Mouse (Mus musculus) neural tube, embryonic 11.5 days (tissue): Measurements from ENCODE around the gene Hist1h4k. TPM values are rescaled to one million over a fixed set of nuclear protein-coding genes. Genes with fewer than 3 reads are reported as not detected.
"Not testable (repeated sequence)": the region's sequence is repeated elsewhere in the genome, so short reads cannot be mapped to it uniquely, and the experiment has no call there.

Experiments
- ATAC-seq: fragments of 200-750 bp; cut with Nextera tagmentation; 2 replicates; pipeline ENCODE4 v1.8.0; 2017; ENCODE audit warnings: moderate number of reproducible peaks, mild to moderate bottlenecking, moderate TSS enrichment, moderate library complexity; ENCODE audit not compliant: insufficient read depth, low FRiP score, low TSS enrichment
- DNase-seq: peaks from one replicate; pipeline ENCODE4 v3.0.0-alpha.2; 2015; ENCODE audit warnings: low spot score
- H3K27ac ChIP-seq: fragments of 300-500 bp; sonication (generic); 2 replicates; pipeline ENCODE4 v1.5.1; 2014; ENCODE audit warnings: low read depth, mild to moderate bottlenecking, low read length
- H3K27me3 ChIP-seq: fragments of 300-500 bp; sonication (generic); 2 replicates; pipeline ENCODE4 v1.6.1; 2014; ENCODE audit warnings: mild to moderate bottlenecking, low read length, mixed read lengths; ENCODE audit not compliant: control insufficient read depth, insufficient read depth
- H3K36me3 ChIP-seq: fragments of 300-500 bp; sonication (generic); 2 replicates; pipeline ENCODE4 v1.6.1; 2014; ENCODE audit warnings: mild to moderate bottlenecking, low read length, moderate library complexity, mixed read lengths; ENCODE audit not compliant: control insufficient read depth, insufficient read depth
- H3K4me1 ChIP-seq: fragments of 300-500 bp; sonication (generic); 2 replicates; pipeline ENCODE4 v1.6.1; 2014; ENCODE audit warnings: low read length, mixed read lengths; ENCODE audit not compliant: control insufficient read depth, insufficient read depth
- H3K4me2 ChIP-seq: fragments of 300-500 bp; sonication (generic); 2 replicates; pipeline ENCODE4 v1.6.1; 2014; ENCODE audit warnings: low read depth, mild to moderate bottlenecking, moderate library complexity
- H3K4me3 ChIP-seq: fragments of 300-500 bp; sonication (generic); 2 replicates; pipeline ENCODE4 v1.5.1; 2014; ENCODE audit warnings: low read depth, low read length
- H3K9ac ChIP-seq: fragments of 300-500 bp; sonication (generic); 2 replicates; pipeline ENCODE4 v1.6.1; 2014; ENCODE audit warnings: mild to moderate bottlenecking, low read length
- H3K9me3 ChIP-seq: fragments of 300-500 bp; sonication (generic); 2 replicates; pipeline ENCODE4 v1.6.1; 2016; ENCODE audit warnings: low read length; ENCODE audit not compliant: control insufficient read depth
- WGBS: fragments of 180-500 bp; shearing (Covaris S2); extraction: QIAGEN DNeasy Blood & Tissue Kit; methylation state at CpG from one replicate; pipeline ENCODE4 v1.1.7; 2014; 5-methylcytosine and 5-hydroxymethylcytosine counted together
- polyA plus RNA-seq: library from polyadenylated mRNA; unstranded; fragments of >200 nt; fragmentation: Nextera tagmentation; extraction: Ambion mirVana; gene quantifications from 2 replicates; pipeline ENCODE4 v1.2.1, GENCODE M21; 2014

The Hist1h4k gene
- 1.8 and 2.3 TPM in 2 replicates for polyA plus RNA-seq

DNA sequence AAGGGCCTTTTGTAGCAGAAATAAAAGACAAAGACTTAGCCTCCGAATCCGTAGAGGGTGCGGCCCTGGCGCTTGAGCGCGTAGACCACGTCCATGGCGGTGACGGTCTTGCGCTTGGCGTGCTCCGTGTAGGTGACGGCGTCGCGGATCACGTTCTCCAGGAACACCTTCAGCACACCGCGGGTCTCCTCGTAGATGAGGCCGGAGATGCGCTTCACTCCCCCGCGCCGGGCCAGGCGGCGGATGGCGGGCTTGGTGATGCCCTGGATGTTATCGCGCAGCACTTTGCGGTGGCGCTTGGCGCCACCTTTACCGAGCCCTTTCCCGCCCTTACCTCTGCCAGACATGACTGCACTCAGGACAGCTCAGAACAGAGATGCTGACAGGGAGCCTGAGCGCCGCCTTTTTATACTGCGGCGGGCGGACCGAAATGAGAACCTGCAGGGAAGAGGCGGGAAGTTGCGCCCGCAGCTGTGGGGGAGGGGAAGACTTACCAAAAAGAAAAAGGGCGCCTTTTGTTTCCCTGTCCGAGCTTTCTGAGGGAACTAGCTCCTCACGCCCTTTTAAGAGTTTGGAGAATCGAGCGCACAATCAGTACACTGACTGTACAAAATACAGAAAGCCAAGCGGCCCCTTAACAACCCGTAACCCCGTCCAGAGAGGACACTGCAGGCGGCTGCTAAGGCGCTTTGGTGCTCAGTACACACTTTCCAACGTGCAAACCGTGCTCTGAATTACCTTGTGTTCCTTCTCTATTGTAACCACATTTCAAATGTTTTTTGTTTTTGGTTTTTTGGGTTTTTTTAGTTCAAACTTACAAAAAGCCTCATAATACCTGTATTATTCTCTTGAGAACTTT is at the start of gene Hist1h4k:
Gene Hist1h4k, minus strand, starts transcription at position 347 of the 859 bp plus-strand sequence.
- not testable (repeated sequence) for H3K9me3 ChIP-seq, H3K27me3 ChIP-seq, H3K4me1 ChIP-seq, H3K36me3 ChIP-seq
- DNase-seq (peak; percentile 95), ATAC-seq (peak; percentile 84)
- peak within 1 kb of the TSS; percentile 80 for H3K4me2 ChIP-seq
- WGBS, result under 1% methylated on average over 43 of the region's 56 CpGs
- H3K4me3 ChIP-seq, result peak within 1 kb of the TSS; percentile 59
- H3K27ac ChIP-seq, result peak within 1 kb of the TSS; percentile 96
- peak within 1 kb of the TSS; percentile 66 for H3K9ac ChIP-seq

DNA sequence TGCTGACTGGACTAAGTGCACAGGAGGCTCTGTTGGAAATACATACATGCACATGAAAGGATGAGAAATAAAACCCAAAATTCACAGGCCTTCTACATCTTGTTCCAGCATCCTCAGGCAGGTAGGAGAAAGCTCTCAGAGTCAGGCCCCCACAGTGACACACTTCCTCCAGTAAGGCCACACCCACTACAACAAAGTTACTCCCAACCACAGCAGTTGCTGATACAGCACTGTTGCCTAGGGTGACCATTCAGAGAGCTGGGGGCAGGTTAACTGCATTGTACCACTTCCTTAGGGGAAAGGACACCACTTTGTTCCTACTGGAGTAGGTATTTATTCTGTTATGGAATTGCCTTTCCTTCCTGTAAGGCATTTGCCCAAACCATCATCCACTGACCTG is 46.9 kb upstream of the Hist1h4k start:
- not testable (repeated sequence) for H3K4me3 ChIP-seq, H3K27ac ChIP-seq, H3K36me3 ChIP-seq, ATAC-seq, DNase-seq, H3K4me2 ChIP-seq, H3K27me3 ChIP-seq, H3K9me3 ChIP-seq, H3K9ac ChIP-seq, H3K4me1 ChIP-seq

DNA sequence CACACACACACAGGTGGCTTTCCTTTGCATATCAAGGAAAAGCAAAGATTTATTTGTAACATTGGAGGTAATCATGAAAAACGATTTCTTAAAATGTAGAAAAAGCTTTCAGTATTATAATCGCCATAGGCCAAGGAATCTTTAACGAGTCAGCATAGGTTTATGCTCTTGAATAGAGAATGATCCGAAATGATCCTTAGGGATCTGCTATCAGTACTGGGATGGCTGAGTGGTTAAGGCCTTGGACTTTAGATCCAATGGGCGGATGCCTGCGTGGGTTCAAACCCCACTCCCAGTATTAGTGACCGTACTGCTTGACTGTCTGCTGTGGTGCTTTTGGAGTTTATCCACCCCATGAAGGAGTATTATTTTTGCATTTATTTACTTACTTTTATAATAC is 45.3 kb upstream of the Hist1h4k start:
- Histone ChIP-seq H3K9me3 (no peaks in the 10 kb centered on the region), H3K36me3 (no peaks in the 10 kb centered on the region), H3K27ac (no peak overlapping the region), H3K4me2 (no peak overlapping the region), H3K9ac (no peak overlapping the region), H3K27me3 (no peaks in the 10 kb centered on the region), H3K4me3 (no peak overlapping the region), H3K4me1 (peaks cover 5% of the 10 kb centered on the region; the same call in 1 of the 2 replicates)
- ATAC-seq (no peak), DNase-seq (peak; percentile 4)
- 93% methylated on average over 7 of the region's 7 CpGs for WGBS

DNA sequence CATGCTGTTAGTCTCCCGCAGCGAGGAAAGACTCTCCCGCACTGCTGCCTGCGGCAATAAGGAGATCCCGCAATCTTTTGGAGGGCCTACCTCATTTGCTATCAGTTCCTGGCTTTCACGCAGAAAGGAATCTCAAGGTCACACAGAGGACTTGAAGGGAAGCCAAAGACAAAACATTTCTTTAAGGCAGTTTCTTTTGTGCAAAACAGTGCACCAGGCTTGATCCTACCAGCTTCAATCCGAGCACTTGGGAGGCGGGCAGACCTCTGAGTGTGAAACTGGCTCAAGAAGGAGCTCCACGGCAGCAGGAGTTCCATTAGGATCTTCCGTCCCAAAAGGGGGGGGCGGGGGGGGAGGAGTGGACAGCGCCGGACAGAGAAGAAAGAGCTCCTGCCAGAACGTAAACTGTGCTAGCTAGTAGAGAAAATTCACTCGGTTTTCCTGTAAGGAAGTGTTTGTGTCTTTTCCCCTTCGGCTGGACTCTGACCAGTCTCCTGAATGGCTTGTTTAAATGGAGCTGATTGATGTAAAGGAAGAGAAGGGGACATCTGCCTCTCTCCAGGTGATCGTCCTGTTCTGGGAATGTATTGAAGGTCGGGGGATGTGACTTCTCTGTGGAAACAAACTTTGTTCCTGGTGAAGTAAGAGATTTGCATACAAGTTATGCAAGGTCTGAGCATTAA is 40.4 kb upstream of the Hist1h4k start:
- Histone ChIP-seq H3K4me1 (peaks cover 9% of the 10 kb centered on the region; the same call in 1 of the 2 replicates), H3K36me3 (no peaks in the 10 kb centered on the region), H3K9me3 (no peaks in the 10 kb centered on the region), H3K27me3 (no peaks in the 10 kb centered on the region), H3K9ac (peak overlapping the region; percentile 11), H3K4me3 (no peak overlapping the region), H3K27ac (no peak overlapping the region), H3K4me2 (peak overlapping the region; percentile 25)
- 5% methylated on average over 18 of the region's 18 CpGs for WGBS
- ATAC-seq, result no peak
- peak; percentile 19 for DNase-seq

DNA sequence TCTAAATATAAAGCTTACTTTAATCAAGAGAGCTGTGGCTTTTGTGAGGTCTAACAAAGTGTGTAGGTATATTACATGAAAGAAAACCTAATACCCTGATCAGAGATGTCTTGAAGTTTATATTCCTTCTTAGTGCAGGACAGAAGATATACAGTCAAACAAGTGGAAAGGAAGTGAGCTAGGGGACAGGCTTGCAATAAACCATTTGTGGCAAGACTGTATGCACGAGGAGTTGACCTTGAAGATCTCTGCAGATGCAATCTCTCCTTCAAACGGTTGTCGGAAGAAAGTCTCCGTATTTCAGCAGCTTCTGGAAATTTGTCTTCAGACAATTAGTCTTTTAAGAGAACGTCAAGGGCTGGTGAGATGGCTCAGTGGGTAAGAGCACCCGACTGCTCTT is 39.6 kb upstream of the Hist1h4k start:
- WGBS, result 63% methylated on average over 6 of the region's 6 CpGs
- ATAC-seq (no peak), DNase-seq (no peak)

DNA sequence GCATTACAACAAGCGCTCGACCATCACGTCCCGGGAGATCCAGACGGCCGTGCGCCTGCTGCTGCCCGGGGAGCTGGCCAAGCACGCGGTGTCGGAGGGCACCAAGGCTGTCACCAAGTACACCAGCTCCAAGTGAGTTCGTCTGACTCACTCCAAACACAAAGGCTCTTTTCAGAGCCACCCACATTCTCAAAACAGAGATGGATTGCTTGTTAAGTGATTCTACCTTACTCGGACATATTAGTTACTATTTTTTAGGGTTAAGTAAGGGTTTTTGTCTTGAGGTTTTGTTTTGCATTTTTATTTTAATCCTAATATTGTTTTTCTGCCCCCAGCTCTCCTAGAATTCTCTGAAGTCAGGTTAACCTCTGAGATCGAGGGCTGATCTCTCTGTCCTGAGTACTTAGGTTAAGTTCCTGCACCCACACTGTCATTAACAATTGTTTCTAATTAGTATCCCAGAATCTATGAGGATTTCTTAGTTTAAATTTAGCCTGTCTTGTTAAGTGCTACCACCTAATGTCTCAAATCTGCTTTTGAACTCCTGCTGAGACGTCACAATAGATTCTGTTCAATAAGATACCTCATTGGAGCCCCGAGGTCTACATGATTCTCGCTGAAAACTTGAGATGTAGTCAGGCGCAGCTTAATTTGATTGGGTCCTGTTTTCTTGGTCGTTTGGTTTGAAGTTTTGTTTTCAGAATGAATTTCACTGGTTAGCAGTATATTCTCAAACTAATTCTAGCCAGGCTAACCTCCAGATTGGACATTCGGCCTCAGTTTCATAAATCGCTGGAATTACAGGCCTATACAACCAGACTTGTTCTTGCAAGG is 37.7 kb upstream of the Hist1h4k start:
- peak overlapping the region; percentile 78 for H3K27ac ChIP-seq

More for the DNA sequence above, 39.6 kb upstream of the Hist1h4k start:
- Histone ChIP-seq H3K27me3 (no peaks in the 10 kb centered on the region), H3K9me3 (no peaks in the 10 kb centered on the region), H3K36me3 (no peaks in the 10 kb centered on the region), H3K4me3 (no peak overlapping the region), H3K4me2 (no peak overlapping the region), H3K4me1 (peaks cover 9% of the 10 kb centered on the region; the same call in 1 of the 2 replicates), H3K27ac (no peak overlapping the region), H3K9ac (no peak overlapping the region)

DNA sequence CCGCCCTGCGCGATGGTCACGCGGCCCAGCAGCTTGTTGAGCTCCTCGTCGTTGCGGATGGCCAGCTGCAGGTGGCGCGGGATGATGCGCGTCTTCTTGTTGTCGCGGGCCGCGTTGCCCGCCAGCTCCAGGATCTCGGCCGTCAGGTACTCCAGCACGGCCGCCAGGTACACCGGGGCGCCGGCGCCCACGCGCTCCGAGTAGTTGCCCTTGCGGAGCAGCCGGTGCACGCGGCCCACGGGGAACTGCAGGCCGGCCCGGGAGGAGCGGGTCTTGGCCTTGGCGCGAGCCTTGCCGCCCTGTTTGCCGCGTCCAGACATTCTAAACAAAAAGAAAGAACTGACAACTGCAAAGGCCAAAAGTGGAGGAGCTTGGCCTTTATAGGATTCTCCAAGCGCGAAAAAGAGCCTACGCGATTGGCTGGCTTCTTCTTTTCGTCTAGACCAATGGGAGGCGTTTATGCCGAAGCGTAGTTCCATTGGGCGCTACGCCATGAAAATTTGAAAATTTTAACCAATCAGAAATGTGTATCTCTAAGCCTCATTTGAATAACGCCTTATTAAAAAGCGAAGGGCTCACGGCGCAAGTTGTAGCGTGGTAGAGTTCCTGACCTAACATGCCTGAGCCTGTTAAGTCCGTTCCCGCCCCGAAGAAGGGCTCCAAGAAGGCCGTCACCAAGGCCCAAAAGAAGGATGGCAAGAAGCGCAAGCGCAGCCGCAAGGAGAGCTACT is 36.8 kb upstream of the Hist1h4k start, which contains the start of the genes Hist1h2an and Hist1h2bp:
Gene Hist1h2an, minus strand, starts transcription at position 320 of the 731 bp plus-strand sequence.
Gene Hist1h2bp, plus strand, starts transcription at position 563 of the 731 bp plus-strand sequence.
- H3K9me3 ChIP-seq, H3K27me3 ChIP-seq, H3K36me3 ChIP-seq: not testable (repeated sequence)
- peak within 1 kb of the TSS; percentile 57 for H3K9ac ChIP-seq
- peak within 1 kb of the TSS; percentile 25 for H3K4me3 ChIP-seq
- peaks cover 18% of the 10 kb centered on the region; the same call in 1 of the 2 replicates for H3K4me1 ChIP-seq
- 0% methylated on average over 36 of the region's 63 CpGs for WGBS
- ATAC-seq (peak; percentile 94), DNase-seq (peak; percentile 87)
- H3K27ac ChIP-seq, result peak within 1 kb of the TSS; percentile 81
- H3K4me2 ChIP-seq, result peak within 1 kb of the TSS; percentile 43

More for the DNA sequence above, 37.7 kb upstream of the Hist1h4k start:
- Histone ChIP-seq H3K27me3 (no peaks in the 10 kb centered on the region), H3K4me3 (0 out of 2 replicates have a peak overlapping the region, but pooled peaks have one; percentile 10), H3K9ac (peak overlapping the region; percentile 54), H3K4me2 (peak overlapping the region; percentile 40), H3K4me1 (peaks cover 18% of the 10 kb centered on the region; the same call in 1 of the 2 replicates), H3K36me3 (no peaks in the 10 kb centered on the region), H3K9me3 (no peaks in the 10 kb centered on the region)
- 16% methylated on average over 14 of the region's 21 CpGs for WGBS
- DNase-seq (peak; percentile 21), ATAC-seq (peak; percentile 21)
